Mouse (Mus musculus) brain, embryonic 14.5 days (tissue): ENCODE data around the gene Lce1d.

Experiments
- CTCF ChIP-seq: fragments of 200-500 bp; IDR thresholded peaks from 2 replicates; pipeline ENCODE4 v1.5.1; 2012; ENCODE audit warnings: inconsistent platforms, mild to moderate bottlenecking, moderate library complexity, borderline replicate concordance; ENCODE audit not compliant: insufficient read depth, insufficient read length; ENCODE audit errors: extremely low read depth
- POLR2A ChIP-seq: fragments of 200-500 bp; IDR thresholded peaks from 2 replicates; pipeline ENCODE4 v1.6.1; 2012; ENCODE audit warnings: mild to moderate bottlenecking, inconsistent platforms, borderline replicate concordance; ENCODE audit not compliant: poor library complexity, insufficient read depth, insufficient read length, severe bottlenecking; ENCODE audit errors: extremely low read depth

GRCm38 (mm10) chr3:92715122-92715521 is 28.1 kb upstream of the Lce1d start:
- no peak for TF ChIP-seq CTCF
- TF ChIP-seq POLR2A, result no peak
